Mouse (Mus musculus) C2C12 (cell line): ENCODE data around the gene Yars. TPM values are rescaled to one million over a fixed set of nuclear protein-coding genes. Genes with fewer than 3 reads are reported as not detected.

Experiments
- H3K27me3 ChIP-seq: one replicate; pipeline ENCODE4 v1.6.1; 2011; ENCODE audit not compliant: control insufficient read depth, insufficient read depth, insufficient read length
- H3K36me3 ChIP-seq: one replicate; pipeline ENCODE4 v1.6.1; 2011; ENCODE audit not compliant: control insufficient read depth, insufficient read depth
- H3K4me3 ChIP-seq: one replicate; pipeline ENCODE4 v1.5.1; 2011; ENCODE audit warnings: mild to moderate bottlenecking, control low read depth; ENCODE audit not compliant: poor library complexity, insufficient read depth, severe bottlenecking
- H3K79me2 ChIP-seq: one replicate; pipeline ENCODE4 v1.6.1; 2011; ENCODE audit not compliant: control insufficient read depth, insufficient read depth
- H3K79me3 ChIP-seq: one replicate; pipeline ENCODE4 v1.6.1; 2011; ENCODE audit warnings: low read depth, control low read depth
- H3ac ChIP-seq: one replicate; pipeline ENCODE3; 2011; ENCODE audit warnings: low read depth; ENCODE audit not compliant: control insufficient read depth, insufficient read length
- CEBPB ChIP-seq: IDR thresholded peaks from one replicate; pipeline ENCODE4 v1.6.1; 2011; ENCODE audit warnings: low read depth, mild to moderate bottlenecking, control low read depth, moderate library complexity
- CTCF ChIP-seq: IDR thresholded peaks from one replicate; pipeline ENCODE4 v1.5.1; 2011; ENCODE audit not compliant: control insufficient read depth, insufficient read depth, insufficient read length
- FOSL1 ChIP-seq: IDR thresholded peaks from one replicate; pipeline ENCODE4 v1.8.0; 2011; ENCODE audit warnings: mild to moderate bottlenecking, low read length; ENCODE audit not compliant: poor library complexity, insufficient read depth, severe bottlenecking
- MAX ChIP-seq: IDR thresholded peaks from one replicate; pipeline ENCODE4 v1.6.1; 2011; ENCODE audit warnings: mild to moderate bottlenecking, control low read depth
- MYOD1 ChIP-seq: IDR thresholded peaks from one replicate; pipeline ENCODE4 v1.6.1; 2011; ENCODE audit warnings: low read depth; ENCODE audit not compliant: control insufficient read depth, insufficient read length
- MYOG ChIP-seq: IDR thresholded peaks from one replicate; pipeline ENCODE4 v1.6.1; 2011; ENCODE audit not compliant: control insufficient read depth, insufficient read length; ENCODE audit errors: extremely low read depth
- USF1 ChIP-seq: IDR thresholded peaks from one replicate; pipeline ENCODE4 v1.6.1; 2011; ENCODE audit warnings: low read depth, mild to moderate bottlenecking, control low read depth, moderate library complexity
- polyA plus RNA-seq: library from polyadenylated mRNA; unstranded; fragments of >200 nt; fragmentation: generic; extraction: Trizol; gene quantifications from one replicate; pipeline ENCODE4 v1.2.1, GENCODE M21; 2012; ENCODE audit warnings: missing spikeins

Gene Yars
- polyA plus RNA-seq, 1 experiment: 105 TPM

DNA sequence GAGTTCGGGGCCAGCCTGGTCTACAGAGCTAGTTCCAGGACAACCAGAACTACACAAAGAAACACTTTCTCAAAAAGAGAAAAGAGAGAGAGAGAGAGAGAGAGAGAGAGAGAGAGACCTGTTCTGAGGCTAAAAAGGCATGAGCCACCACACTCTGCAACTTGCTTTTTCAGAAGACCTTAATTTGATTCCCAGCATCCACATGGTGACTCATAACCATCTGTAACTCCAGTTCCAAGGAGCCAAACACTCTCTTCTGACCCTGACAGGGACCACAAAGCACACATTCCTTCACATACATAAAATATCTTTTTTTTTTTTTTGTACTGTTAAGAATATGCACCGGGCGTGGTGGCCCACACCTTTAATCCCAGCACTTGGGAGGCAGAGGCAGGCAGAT is 65.0 kb downstream of the Yars start:
- Histone ChIP-seq H3K79me3 (no peaks in the 10 kb centered on the region), H3ac (no peak overlapping the region), H3K27me3 (no peaks in the 10 kb centered on the region), H3K4me3 (no peak overlapping the region), H3K36me3 (no peaks in the 10 kb centered on the region), H3K79me2 (peaks cover 9% of the 10 kb centered on the region)
- TF ChIP-seq USF1 (no peak), MYOG (no peak), MAX (no peak), FOSL1 (peak; percentile 28), MYOD1 (no peak), CTCF (no peak), CEBPB (no peak)

DNA sequence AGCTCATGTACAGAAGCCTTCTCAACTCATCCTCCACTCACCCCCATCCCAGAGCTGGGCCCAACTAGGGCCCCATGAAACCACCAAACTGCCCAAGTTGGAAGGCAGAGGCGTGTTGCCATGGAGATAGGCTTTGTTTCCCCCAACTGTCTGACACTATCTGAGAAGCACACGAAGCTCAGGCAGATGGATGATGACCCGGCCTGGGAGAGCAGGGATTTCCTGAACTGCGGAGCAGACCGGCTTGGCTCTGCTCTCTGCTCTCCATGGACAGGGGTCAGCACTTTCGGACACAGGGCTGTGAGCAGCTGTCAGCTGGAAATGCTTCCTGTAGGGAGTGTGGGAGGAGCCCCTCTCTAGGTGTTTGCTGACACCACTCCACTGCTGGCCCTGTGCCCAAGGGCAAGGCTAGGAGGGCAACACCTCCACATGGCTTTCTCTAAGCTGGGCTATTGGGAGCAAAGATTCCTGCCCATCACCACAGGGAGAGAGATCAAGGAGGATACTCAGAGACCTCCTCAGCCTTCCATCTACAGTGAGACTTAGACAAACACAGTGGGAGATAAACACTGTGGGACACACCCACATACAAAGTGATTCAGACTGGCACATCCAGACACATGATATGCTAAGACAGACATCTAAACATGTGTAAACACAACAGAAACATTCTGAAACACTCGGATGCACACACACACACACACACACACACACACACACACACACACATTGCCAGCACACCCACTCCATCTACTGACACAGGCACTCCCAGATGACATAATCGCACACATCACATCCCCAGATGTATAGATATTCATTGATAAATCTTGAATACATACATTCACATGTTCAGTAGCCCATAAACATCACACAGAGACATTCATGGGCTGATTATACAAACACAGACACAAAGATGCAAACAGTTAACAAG is 67.2 kb downstream of the Yars start:
- Histone ChIP-seq H3K79me3 (no peaks in the 10 kb centered on the region), H3K79me2 (peaks cover 9% of the 10 kb centered on the region), H3K27me3 (no peaks in the 10 kb centered on the region), H3K4me3 (no peak overlapping the region), H3K36me3 (no peaks in the 10 kb centered on the region), H3ac (no peak overlapping the region)
- TF ChIP-seq USF1 (no peak), CEBPB (no peak), MAX (no peak)

DNA sequence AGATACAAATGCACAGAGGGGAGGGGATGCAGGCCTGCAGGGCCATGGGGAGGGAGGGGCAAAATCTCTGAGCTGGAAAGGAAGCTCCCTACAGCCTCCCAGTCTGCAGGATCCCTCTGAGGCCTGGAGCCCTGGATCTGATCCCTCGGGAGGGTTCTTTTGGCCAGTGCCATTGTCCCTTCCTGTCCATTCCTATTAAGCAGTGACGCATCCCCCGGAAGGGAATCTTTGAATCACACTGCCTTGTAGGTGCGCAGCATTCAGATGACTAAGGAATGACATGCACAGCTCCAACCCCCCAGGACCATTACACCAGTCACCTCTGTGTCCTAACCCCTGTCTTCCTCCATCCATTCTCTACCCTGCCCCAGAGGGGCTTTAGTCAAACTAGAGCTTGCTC is 69.5 kb downstream of the Yars start:
- no peak for TF ChIP-seq CTCF
- TF ChIP-seq FOSL1: peak; percentile 55
- Histone ChIP-seq H3ac (no peak overlapping the region), H3K79me2 (peaks cover 9% of the 10 kb centered on the region), H3K27me3 (no peaks in the 10 kb centered on the region), H3K36me3 (no peaks in the 10 kb centered on the region), H3K79me3 (no peaks in the 10 kb centered on the region), H3K4me3 (no peak overlapping the region)

DNA sequence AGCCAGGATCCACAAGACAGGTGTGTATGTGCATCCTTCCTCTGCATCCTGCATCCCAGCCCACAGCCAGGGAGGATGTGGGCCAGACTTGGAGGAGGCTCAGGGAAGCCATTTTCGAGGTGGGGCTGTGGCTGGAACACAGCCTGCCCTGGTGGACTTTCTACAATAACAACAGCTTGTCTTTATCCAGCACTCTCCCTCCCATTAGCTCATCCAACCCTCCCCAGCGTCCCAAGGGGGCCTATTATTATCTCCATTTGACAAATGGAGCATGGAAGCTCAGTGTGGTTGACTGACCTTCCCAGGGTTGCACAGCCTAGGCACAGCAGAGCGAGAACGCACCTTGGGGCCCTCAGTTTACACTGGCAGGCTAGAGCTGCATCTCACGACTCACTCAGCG is 71.1 kb downstream of the Yars start:
- Histone ChIP-seq H3K4me3 (peak overlapping the region; percentile 12), H3K27me3 (no peaks in the 10 kb centered on the region), H3K36me3 (no peaks in the 10 kb centered on the region), H3ac (peak overlapping the region; percentile 50), H3K79me2 (peaks cover 9% of the 10 kb centered on the region), H3K79me3 (no peaks in the 10 kb centered on the region)
- no peak for TF ChIP-seq MAX
- no peak for TF ChIP-seq CTCF
- peak; percentile 27 for TF ChIP-seq MYOD1
- TF ChIP-seq CEBPB: no peak
- TF ChIP-seq USF1: no peak

DNA sequence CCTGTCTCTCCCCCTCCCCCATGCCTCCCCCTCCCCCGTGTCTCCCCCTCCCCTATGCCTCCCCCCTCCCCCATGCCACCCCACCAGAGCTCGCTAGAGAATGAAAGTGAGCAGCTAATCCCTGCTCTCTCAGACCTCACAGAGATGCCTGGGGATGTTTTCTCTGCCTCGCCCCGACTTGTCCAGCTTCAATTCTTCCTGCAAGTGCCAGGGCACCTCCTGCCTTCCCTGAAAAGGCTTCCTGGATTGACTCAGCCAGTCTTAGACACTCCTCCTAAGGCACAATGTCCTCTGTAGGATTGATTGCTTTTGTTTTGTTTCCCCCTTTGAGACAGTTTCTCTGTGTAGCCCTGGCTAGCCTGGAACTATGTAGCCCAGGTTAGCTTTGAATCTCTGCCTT is 71.6 kb downstream of the Yars start, which contains the start of gene C77080:
Gene C77080, minus strand, starts transcription at position 209 of the 400 bp plus-strand sequence.
- H3K79me2 ChIP-seq: peaks cover 9% of the 10 kb centered on the region

DNA sequence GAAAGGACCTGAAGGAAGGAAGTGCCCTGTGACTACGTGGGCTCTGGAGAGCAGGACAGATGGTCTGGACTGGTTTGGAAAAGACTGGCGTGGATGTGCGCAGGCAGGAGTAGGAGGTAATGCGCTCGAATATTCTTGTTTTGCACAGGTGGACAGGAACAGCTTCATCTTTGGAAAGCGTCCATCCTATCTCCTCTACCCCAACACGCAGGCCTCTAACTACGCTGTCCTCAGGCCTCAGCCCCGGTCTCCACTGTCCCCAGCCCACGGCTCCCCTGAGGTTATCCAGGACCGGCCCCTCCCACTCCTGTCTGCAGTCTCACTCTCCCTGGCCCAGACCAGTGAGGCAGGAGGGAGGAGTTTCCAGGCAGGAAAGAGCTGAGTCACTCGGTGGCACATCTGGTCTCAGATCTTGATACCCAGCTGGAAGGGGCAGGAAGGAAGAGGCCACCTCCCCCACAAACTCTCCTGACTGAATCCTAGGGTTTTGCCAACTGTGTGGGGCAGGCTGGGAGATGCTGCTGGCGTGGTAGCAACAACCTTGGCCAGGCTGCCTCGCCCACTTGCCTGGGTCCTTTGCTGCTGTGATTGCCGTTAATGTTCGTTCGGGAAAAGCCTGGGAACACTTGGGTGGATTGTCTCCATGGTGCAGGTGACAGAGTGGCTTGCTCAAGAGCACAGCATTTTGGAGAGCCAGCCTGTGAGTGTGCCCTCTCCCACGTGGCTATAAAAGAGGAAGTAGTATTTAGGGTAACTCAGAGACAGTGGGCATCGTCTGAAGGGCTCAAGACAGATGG is 73.9 kb downstream of the Yars start:
- no peaks in the 10 kb centered on the region for H3K36me3 ChIP-seq
- H3K27me3 ChIP-seq: no peaks in the 10 kb centered on the region
- TF ChIP-seq MYOG (no peak), MAX (peak; percentile 62), CTCF (no peak), CEBPB (no peak), MYOD1 (peak; percentile 61)
- peak overlapping the region; percentile 15 for H3K4me3 ChIP-seq
- H3ac ChIP-seq: peak overlapping the region; percentile 46
- H3K79me2 ChIP-seq: no peaks in the 10 kb centered on the region
- no peaks in the 10 kb centered on the region for H3K79me3 ChIP-seq

More for the DNA sequence above, 71.6 kb downstream of the Yars start, which contains the start of gene C77080:
- no peaks in the 10 kb centered on the region for H3K36me3 ChIP-seq
- no peak for TF ChIP-seq USF1
- TF ChIP-seq CTCF: no peak
- TF ChIP-seq MYOD1: no peak
- TF ChIP-seq CEBPB: no peak
- no peak for TF ChIP-seq MAX
- TF ChIP-seq FOSL1: no peak
- no peak for TF ChIP-seq MYOG
- H3K27me3 ChIP-seq: no peaks in the 10 kb centered on the region
- peak within 1 kb of the TSS; percentile 50 for H3ac ChIP-seq
- H3K79me3 ChIP-seq: no peaks in the 10 kb centered on the region
- peak within 1 kb of the TSS; percentile 12 for H3K4me3 ChIP-seq
